Mouse (Mus musculus) layer of hippocampus, adult 8-10 months (tissue): ENCODE results near the gene Cyp2b10. TPM values are rescaled to one million over a fixed set of nuclear protein-coding genes. Genes with fewer than 3 reads are reported as not detected.
"Not testable (repeated sequence)": the region's sequence is repeated elsewhere in the genome, so short reads cannot be mapped to it uniquely, and the experiment has no call there.

Experiments used
- DNase-seq, 2 experiments: peaks; one replicate each; pipeline ENCODE4 v3.0.0; 2022; ENCODE audit warnings: low spot score in 2 of 2
- total RNA-seq, 4 experiments: library from RNA; stranded (reverse); gene quantifications; 2 replicates each; pipeline ENCODE4 v1.2.4; 2022

Cyp2b10 gene
- under 1 TPM; 0.20 to 0.47 (median 0.34) TPM for total RNA-seq

DNA sequence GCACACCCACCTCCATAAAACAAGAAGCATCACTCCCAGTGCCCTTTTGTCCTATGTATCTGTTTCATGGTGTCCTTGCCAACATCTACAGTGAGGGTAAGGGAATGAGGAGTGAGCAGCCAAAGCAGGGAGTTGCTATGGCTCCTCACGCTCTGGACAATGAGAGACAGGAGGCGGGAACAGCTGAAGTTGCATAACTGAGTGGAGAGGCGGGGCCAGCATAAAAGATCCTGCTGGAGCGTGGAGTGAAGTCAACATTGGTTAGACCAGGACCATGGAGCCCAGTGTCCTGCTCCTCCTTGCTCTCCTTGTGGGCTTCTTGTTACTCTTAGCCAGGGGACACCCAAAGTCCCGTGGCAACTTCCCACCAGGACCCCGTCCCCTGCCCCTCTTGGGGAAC is at the start of gene Cyp2b10:
Cyp2b10 (plus strand) TSS at position 210 of the 400 bp plus-strand sequence.
- no peak for DNase-seq

DNA sequence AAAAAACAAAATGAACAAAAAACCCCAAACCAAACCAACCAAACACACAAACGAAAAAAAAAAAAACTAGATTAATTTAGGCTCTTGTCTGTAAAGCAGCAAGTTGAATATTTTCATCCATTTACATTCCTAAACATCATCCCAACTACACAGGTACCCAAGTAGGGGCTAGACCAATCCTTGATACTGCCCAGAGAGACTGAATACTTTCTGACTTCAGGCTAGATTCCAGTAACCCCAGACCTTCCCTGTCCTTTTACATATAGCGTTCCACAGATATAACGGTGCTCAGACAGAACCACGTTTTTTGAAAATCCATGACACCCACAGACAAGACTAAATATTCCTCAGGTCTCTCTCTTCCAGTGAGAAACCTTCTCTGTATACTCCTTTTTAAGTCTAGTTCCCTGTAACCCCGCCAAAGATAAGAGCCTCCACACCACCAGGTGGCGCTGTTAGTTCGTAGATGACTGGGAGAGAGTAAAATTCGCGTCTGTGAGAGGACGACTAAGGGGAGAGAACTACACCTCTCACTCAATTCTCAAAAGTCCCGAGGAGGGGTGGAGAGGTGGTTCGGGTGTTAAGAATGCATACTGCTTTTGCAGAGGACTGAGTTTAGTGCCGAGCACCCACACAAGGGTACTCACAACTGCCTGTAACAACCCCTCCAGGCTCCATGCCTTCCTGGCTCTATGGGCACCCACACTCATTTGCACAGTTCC is 49.5 kb upstream of the Cyp2b10 start:
- DNase-seq = peak; percentile 67 to 83

DNA sequence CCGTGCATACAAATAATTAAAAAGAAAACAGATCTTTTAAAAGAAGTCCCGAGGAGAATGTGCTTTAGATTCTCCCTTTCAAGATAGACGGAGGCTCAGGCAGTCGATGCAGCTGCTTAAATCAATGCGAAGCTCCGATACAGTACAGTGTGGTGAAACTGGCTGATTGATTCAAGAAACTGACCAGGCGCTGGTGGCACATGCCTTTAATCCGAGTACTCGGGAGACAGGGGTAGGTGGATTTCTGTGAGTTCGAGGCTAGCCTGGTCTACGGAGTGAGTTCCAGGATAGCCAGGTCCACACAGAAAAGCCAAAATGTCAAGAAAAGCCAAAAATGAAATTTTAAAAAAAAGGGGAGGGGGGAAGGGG is 49.0 kb upstream of the Cyp2b10 start:
- no peak for DNase-seq

DNA sequence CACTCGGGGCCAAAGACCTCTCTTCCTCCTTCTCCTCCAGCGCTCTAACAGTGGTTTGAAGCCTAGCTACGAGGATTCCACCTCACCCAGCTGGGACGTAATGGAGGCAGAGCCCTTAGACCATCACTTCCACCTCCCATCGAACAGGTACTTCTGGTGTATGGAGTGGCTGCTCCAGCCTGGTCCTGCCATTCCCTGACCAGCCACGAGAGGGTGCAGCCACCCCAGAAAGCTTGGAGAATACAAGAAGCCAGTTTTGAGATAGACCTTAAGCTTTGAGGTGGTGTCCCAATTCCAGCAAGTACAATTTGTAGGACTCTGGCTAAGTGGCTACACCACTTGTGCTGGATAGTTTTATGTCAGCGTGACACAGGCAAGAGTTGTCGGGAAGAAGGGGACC is 42.3 kb upstream of the Cyp2b10 start:
- DNase-seq = peak in 1 of 2 experiments; percentile 42

DNA sequence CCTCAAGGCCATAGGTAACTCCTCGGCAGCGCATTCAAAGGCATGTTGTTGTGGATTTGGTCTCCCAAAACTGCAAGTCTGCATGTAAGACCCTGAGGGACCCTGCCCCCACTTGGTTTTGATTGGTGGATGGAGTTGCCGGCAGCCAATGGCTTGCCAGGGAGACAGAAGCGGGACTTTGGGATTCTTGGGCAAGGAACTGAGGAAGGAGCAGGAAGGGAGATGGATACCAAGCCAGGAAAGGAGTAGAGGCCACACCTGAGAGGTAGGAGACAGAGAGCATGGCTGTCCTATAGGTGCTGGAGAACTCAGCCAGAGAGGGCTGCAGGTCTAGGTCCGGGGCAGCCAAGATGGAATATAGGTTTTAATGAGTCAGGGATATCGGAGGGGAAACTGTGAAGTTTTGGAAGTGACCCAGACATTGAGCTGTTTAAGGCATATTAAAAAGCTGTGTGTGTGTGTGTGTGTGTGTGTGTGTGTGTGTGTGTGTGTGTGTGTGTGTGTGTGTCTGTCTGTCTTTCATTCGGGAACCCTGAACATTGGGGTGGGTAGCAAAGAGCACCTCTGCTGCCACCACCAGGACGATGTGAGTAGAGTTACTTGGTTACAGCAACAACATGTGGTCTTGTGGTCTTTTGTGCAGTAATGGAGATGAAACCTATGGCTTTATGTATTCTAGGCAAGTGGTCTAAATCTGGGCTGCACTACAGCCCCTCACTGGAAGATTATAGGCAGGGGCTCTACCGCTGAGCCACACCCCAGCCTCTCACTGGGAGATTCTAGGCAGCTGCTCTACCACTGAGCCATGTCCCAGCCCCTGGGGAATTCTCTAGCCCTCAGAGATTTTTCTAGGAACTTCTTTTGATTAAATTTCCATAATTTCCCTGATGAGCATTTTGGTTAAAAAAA is 37.2 kb upstream of the Cyp2b10 start:
- DNase-seq = no peak

DNA sequence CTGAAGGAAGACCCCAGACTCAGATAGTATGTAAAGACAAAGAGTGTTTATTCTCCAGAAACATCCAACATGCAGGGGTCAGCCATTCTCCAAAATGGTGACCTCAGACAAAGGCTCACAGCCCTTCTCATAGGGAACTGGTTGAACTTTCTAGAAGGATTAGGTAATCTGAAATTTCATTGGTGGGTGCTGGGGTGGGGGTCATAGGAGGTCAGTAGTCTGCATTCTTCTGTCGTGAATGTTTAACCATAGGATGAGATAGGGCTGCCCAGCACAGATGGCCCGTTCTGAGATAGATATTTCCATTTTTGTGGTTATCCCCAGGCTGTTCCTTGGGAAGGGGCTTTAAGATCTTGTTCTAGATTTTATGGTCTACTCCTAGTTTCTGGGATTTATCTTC is 35.1 kb upstream of the Cyp2b10 start:
- DNase-seq = no peak

DNA sequence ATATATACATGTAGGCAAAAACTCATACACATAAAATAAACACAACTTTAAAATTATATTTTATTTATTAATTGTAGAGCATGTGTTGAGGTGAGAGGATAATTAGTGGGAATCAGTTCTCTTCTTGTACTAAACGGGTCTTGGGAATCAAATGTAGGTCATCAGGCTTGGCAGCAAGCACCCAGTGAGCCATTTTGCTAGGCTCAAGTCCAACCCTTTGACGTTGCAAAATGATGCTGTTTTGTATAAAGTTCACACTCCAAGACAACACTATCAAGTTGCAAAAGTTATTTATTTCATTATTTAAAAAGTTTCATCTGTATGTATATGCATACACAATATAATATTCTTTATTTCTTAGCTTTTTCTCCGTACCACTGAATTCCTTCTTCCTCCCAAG is 33.7 kb upstream of the Cyp2b10 start:
- no peak for DNase-seq

DNA sequence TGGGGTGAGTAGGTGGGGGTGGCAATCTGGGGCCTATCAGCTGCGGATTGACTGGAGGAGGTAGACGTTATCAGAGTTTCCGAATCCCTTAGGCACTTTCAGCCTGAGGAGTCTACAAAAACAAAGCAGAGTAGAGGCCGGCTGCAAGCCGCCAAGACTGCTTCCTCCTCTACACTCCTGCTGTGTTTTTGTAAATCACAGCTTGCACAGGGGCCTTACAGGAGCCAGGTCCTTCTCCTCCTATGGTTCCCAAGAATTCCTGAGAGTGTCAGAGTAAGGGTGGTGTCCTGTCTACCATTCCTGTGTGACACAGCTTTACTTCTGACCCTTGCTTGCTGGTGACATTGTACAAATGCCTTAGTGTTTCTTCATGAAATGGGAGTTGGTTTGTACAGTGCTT is 32.6 kb upstream of the Cyp2b10 start:
- DNase-seq = no peak

DNA sequence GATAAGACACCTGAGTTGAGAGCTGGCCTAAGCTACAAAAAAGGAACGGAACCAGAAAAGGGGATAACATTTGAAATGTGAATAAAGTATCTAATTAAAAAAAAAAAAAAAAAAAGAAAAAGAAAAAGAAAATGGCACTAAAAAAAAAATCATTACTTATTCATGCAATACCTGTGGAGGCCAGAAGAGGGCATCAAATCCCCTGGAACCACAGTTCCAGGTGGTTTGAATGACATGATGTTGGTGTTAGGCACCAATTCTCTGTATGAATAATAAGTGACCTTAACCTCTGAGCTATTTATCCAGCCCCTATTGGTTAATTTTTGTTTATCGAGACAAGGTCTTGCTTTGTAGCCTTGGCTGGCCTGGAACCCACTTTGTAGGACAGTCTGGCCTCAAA is 27.6 kb upstream of the Cyp2b10 start:
- no peak for DNase-seq

DNA sequence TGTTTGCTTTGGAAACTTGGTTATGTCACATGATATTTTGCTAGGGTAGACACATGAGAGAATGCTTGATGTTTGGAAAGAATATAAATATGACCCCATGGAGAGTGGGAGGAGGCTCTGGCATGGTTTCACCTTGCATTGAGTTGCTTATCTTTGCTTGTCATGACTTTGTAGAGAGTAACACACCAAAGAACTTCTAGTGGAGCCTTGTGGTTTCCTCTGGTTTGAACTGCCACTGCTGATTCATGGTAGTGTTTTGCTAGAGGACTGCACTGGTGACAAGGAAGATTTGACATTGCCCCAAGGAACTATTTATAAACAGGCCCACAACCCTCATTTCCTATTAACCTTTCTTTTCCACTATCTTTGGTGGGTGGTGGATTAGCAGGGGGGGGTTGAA is 24.8 kb upstream of the Cyp2b10 start:
- no peak for DNase-seq

DNA sequence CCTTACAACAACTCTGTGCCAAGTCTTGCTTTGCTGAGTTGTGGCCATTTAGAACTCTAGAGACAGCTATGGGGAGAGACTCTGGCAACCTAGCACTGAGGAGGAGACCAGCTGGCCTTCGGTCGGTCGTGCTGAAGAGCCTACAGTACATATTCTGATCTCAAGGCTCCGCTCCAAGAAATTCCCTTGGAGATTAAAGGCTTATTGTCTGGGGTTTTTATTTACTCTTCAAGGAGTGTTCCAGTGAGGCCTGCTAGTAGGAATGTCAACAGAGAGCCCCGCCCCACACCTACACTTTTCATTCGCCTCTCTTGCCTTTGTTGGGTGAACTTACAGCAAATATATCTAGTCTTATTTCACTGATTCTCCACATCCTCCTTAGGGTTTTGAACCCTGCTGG is 18.7 kb upstream of the Cyp2b10 start:
- DNase-seq = no peak

DNA sequence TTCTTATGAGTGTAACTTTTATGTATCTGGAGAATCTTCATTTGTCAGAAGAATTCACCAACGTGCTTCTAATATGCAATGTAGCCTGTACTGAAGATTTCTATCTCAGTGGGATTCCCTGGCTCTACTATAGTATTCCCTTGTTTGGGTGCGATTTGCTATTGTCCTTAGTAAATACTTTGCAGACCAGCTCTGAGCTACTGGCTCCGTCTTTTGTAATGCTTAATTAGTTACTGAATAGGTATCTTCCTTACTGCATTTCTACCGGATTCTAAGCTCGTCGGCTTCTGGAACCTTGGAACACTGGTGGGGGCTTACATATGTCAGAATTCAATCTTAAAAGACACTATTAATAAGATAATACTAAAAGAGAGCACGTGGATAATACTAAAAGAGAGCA is 16.7 kb upstream of the Cyp2b10 start:
- DNase-seq = not testable (repeated sequence)

DNA sequence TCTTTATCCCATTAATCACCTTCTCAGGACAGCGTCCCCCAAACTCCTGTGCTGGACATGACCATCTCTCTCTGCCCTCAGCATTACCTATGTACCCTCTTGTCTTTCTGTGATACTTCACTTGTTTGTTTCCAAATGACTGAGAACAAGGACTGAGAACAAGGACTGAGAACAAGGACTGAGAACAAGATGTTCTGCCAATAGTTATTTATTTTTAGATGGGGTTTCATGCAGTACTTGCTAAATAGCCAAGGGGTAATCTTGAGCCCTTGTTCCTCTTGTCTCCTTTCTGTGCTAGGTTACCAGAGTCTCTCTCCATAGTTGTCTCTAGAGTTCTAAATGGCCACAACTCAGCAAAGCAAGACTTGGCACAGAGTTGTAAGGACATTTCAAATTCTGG is 13.1 kb upstream of the Cyp2b10 start:
- DNase-seq = no peak

DNA sequence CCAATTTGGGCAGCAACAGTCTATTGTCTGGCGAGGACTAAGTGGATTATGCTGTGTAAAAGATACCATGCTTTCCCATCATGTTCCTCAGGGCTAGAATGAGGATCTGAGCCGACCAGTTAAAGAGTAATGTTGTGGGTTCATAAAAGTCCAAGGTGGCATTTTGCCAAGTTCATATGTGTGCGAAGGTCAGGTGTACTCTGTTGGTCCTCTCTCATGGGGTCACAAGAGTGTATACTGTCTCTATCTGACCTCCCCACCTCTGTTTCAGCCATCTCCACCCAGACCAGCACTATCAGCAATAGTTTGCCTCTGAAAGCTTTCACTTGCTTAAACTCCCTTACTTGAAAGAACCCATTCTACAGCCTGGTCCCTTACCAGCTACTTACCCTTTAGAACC is 9.7 kb upstream of the Cyp2b10 start:
- no peak for DNase-seq

DNA sequence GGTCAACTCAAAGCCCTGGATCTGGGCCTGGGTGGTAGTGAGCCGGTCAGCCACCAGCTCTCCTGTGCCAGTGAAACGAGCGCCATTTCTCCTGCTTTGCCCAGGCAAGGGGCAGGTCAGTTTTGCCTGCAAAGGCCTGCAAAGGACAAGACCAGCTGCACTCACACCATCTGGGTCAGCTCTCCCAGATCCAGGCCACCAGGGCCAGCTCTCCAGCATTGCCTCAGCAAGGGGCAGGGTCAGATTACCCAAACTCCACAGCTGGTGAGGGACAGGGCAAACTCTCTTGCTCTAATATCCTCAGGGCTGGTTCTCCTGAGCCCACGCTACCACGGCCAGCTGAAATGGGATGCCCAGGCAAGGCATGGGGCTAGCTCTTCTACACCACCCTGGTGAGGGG is 4.3 kb upstream of the Cyp2b10 start:
- DNase-seq = no peak

DNA sequence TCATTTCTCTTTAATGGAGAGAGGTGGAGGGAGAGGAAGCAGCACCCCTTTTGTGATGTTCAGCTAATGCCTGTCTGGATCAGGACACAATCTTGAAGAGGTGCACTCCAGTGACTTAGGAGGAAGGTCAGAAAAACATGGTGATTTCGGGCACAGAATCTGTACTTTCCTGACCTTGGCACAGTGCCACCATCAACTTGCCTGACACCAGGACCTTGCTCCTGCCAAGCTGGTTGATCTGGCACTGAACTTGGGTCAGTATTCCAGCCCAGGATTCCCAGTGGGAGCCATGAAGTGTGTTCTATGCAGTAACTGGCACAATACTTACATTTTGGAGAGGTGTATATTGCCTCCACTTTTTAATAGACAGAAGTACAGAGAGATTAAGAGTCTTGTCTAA is 2.3 kb upstream of the Cyp2b10 start:
- no peak for DNase-seq

DNA sequence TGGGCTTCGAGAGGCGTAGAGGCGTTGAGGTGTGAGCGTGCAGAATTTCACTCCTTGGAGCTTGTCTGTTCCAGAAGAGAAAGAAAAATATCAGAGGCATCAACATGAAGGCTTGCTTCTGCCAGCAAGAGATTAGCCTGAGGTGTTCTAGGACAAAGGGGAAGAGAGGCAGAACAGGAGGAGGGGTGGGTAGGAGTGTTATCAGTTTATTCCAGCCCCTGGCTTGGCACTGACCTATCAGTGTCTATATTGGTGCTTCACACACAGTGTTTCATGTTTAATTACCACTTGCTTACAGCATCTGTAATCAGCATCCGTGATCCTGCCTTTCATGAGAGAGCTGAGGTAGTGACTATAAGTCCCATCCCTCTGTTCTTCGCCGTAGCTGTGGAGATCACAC is 644 bp downstream of the Cyp2b10 start:
- no peak for DNase-seq

DNA sequence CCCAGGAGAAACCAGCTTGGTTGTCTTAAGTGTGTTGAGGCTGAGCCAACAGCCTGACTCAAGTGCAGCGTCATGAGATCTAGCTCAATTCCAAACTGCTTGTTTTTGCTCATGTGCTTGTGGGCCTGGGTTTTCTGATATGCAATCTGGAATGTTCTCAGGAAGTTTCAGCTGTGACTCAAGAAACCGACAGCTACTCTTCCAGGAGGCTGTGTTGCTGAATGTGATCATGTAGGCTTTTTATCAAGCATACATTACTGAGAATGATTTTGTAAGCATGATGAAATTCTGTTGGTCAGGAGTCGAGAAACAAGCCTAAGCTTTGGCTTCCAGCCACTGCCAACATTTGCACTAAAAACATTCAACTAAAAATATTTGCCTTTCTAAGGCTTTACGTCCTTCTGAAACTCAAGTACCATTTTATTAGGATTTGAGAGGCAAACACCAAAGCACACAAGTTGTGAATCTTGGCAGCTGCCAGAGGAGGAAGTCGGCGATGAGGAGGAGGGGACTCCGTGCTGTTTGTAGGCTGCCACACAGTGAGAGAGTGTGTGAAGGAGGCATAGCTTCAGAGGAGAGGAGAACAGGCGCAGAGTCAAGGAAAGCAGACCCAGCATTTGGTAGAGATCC is 4.8 kb downstream of the Cyp2b10 start:
- DNase-seq = peak; percentile 2 to 4

DNA sequence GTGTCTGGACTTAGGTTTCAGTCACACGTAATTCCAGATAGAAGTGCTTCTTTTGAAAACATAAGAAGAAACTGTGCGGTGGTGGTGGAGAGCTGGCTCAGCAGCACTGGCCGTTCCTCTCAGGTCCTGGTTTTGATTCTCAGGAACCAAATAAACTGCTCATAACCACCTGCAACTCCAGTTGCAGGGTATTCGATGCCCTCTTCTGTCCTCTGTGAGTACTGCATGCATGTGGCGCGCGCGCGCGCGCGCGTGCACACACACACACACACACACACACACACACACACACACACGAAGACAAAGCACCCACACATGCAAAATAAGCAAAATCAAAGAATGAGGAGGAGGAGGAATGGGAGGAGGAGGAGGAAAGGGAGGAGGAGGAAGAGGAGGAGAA is 5.7 kb downstream of the Cyp2b10 start:
- DNase-seq = no peak

DNA sequence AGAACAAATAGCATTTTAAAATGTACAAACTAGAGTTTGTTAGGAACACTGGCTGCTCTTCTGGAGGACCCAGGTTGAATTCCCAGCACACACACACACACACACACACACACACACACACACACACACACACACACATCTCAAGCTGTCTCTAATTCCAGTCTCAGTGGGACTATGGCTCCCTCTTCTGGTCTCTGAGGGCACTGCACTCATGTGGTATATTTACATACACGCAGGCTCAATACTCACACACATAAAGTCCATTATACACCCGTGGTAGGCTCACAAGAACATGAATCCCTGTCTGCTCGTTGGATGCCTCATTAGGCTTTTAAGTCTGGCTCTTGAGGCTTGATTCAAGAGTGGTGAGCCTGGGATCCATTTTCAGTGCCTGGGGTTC is 6.6 kb downstream of the Cyp2b10 start:
- DNase-seq = no peak

DNA sequence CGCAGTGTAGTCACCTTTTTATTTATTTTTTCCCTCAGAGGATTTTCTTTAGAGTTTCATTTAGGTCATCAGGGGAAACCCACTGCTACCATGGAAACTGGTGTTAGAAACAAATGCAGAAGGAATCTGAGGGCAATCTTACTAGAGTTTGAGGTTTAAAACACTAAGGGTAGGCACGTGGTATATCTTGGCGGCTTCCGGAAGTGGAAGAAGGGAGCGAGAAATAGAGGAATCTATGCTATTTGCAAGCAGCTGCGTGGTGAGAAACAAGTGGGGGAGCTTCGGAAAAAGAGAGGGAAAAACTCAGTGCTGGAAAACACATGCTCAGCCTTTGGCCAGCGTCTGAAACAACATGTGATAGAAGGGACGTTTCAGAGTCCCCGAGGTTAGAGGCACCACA is 7.1 kb downstream of the Cyp2b10 start:
- DNase-seq = no peak

DNA sequence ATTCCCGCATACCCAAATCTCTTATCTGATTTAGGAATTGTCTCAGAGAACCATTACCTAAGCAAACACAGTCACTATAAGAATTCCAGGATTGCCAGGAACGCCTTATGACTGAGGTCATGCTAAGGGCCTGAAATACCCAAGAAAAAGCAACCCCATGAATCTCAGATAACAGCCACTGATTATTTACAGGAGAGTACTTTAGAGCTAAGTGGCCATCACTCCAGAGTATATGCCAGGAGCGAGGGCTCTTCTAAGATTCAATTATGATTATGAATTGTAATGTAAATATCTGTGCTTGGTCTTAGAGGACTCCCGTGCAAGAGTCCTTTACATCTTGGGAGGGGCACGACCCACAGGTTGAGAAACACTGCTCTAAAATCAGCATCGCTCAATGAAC is 10.0 kb downstream of the Cyp2b10 start:
- no peak for DNase-seq
